Mouse (Mus musculus): ENCODE data around the gene Emid1. TPM values are rescaled to one million over a fixed set of nuclear protein-coding genes. Genes with fewer than 3 reads are reported as not detected.

The Emid1 gene
- total and polyA plus RNA-seq, 2 experiments from 2014 or later, result 4.8 to 14.5 TPM

- ATAC-seq (ENCODE audit: low FRiP score) (no peak), DNase-seq (ENCODE audit: low spot score) (peak; percentile 47)
- H3K4me3 ChIP-seq (ENCODE audit: low read depth, low read length), result no peak overlapping the region
- H3K27ac ChIP-seq (ENCODE audit: low read depth, low read length), result no peak overlapping the region
- no peak overlapping the region for H3K4me2 ChIP-seq (ENCODE audit: low read depth, low read length, poor library complexity, severe bottlenecking)
- no peaks in the 10 kb centered on the region for H3K27me3 ChIP-seq (ENCODE audit: insufficient read depth, low read length)
- H3K36me3 ChIP-seq (ENCODE audit: insufficient read depth, low read length), result peaks cover 51% of the 10 kb centered on the region
- peak; percentile 74 for TF ChIP-seq CTCF (IDR thresholded peaks at IDR 0.05)
- no peaks in the 10 kb centered on the region for H3K9me3 ChIP-seq (ENCODE audit: low read length)
- no peaks in the 10 kb centered on the region for H3K4me1 ChIP-seq (ENCODE audit: insufficient read depth, low read length)
- no peak overlapping the region for H3K9ac ChIP-seq (replicated peaks; ENCODE audit: low read length, poor library complexity, severe bottlenecking)
- WGBS, result 74% methylated on average over 4 of the region's 4 CpGs
Observed at GRCm38 (mm10) chr11:5074882-5075281, 77.2 kb downstream of the Emid1 start.

GRCm38 (mm10) chr11:5068126-5068971 lies 83.7 kb downstream of the Emid1 start:
- no peak overlapping the region for H3K27ac ChIP-seq (ENCODE audit: low read depth, low read length)
- 0 out of 2 replicates have a peak, but pooled peaks cover under 1% of the 10 kb centered on the region for H3K27me3 ChIP-seq (ENCODE audit: insufficient read depth, low read length)
- 84% methylated on average over 9 of the region's 9 CpGs for WGBS
- DNase-seq (ENCODE audit: low spot score) (no peak), ATAC-seq (ENCODE audit: low FRiP score) (no peak)
- peaks cover 41% of the 10 kb centered on the region for H3K36me3 ChIP-seq (ENCODE audit: insufficient read depth, low read length)
- no peak overlapping the region for H3K9ac ChIP-seq (replicated peaks; ENCODE audit: low read length, poor library complexity, severe bottlenecking)
- peaks cover 11% of the 10 kb centered on the region; the same call in 1 of the 2 replicates for H3K4me1 ChIP-seq (ENCODE audit: insufficient read depth, low read length)
- TF ChIP-seq CTCF (IDR thresholded peaks at IDR 0.05), result no peak
- H3K4me3 ChIP-seq (ENCODE audit: low read depth, low read length), result no peak overlapping the region
- H3K4me2 ChIP-seq (ENCODE audit: low read depth, low read length, poor library complexity, severe bottlenecking), result no peak overlapping the region
- no peaks in the 10 kb centered on the region for H3K9me3 ChIP-seq (ENCODE audit: low read length)

- Histone ChIP-seq H3K4me1 (ENCODE audit: insufficient read depth, low read length) (peaks cover 12% of the 10 kb centered on the region; the same call in 1 of the 2 replicates), H3K9me3 (ENCODE audit: low read length) (no peaks in the 10 kb centered on the region), H3K4me2 (ENCODE audit: low read depth, low read length, poor library complexity, severe bottlenecking) (no peak overlapping the region), H3K9ac (replicated peaks; ENCODE audit: low read length, poor library complexity, severe bottlenecking) (no peak overlapping the region), H3K27ac (ENCODE audit: low read depth, low read length) (no peak overlapping the region), H3K27me3 (ENCODE audit: insufficient read depth, low read length) (peaks cover 13% of the 10 kb centered on the region), H3K36me3 (ENCODE audit: insufficient read depth, low read length) (peaks cover 29% of the 10 kb centered on the region), H3K4me3 (ENCODE audit: low read depth, low read length) (no peak overlapping the region)
- DNase-seq (ENCODE audit: low spot score), result no peak
- ATAC-seq (ENCODE audit: low FRiP score), result no peak
- no peak for TF ChIP-seq CTCF (IDR thresholded peaks at IDR 0.05)
Observed at GRCm38 (mm10) chr11:5067063-5067462, 85.0 kb downstream of the Emid1 start.

GRCm38 (mm10) chr11:5065056-5065821 lies 86.8 kb downstream of the Emid1 start, which contains the start of gene Gas2l1:
Gene Gas2l1, minus strand, starts transcription at chr11:5065327.
- no peaks in the 10 kb centered on the region for H3K9me3 ChIP-seq (ENCODE audit: low read length)
- H3K4me2 ChIP-seq (ENCODE audit: low read depth, low read length, poor library complexity, severe bottlenecking), result peak within 1 kb of the TSS; percentile 79
- ATAC-seq (ENCODE audit: low FRiP score), result peak; percentile 77
- WGBS, result under 1% methylated on average over 30 of the region's 50 CpGs
- peak within 1 kb of the TSS; percentile 7; the same call in 1 of the 2 replicates for H3K27ac ChIP-seq (ENCODE audit: low read depth, low read length)
- peaks cover 15% of the 10 kb centered on the region; the same call in 1 of the 2 replicates for H3K4me1 ChIP-seq (ENCODE audit: insufficient read depth, low read length)
- peaks cover 20% of the 10 kb centered on the region for H3K36me3 ChIP-seq (ENCODE audit: insufficient read depth, low read length)
- H3K27me3 ChIP-seq (ENCODE audit: insufficient read depth, low read length), result peaks cover 20% of the 10 kb centered on the region
- H3K9ac ChIP-seq (replicated peaks; ENCODE audit: low read length, poor library complexity, severe bottlenecking), result peak within 1 kb of the TSS; percentile 68
- TF ChIP-seq CTCF (IDR thresholded peaks at IDR 0.05), result peak; percentile 75
- peak within 1 kb of the TSS; percentile 73 for H3K4me3 ChIP-seq (ENCODE audit: low read depth, low read length)
- DNase-seq (ENCODE audit: low spot score), result peak; percentile 88

GRCm38 (mm10) chr11:5064282-5065055 lies 87.6 kb downstream of the Emid1 start:
- Histone ChIP-seq H3K4me3 (ENCODE audit: low read depth, low read length) (peak overlapping the region; percentile 73), H3K9ac (replicated peaks; ENCODE audit: low read length, poor library complexity, severe bottlenecking) (peak overlapping the region; percentile 68), H3K27me3 (ENCODE audit: insufficient read depth, low read length) (peaks cover 23% of the 10 kb centered on the region), H3K27ac (ENCODE audit: low read depth, low read length) (no peak overlapping the region), H3K9me3 (ENCODE audit: low read length) (no peaks in the 10 kb centered on the region), H3K4me1 (ENCODE audit: insufficient read depth, low read length) (peaks cover 15% of the 10 kb centered on the region; the same call in 1 of the 2 replicates), H3K4me2 (ENCODE audit: low read depth, low read length, poor library complexity, severe bottlenecking) (peak overlapping the region; percentile 79), H3K36me3 (ENCODE audit: insufficient read depth, low read length) (peaks cover 20% of the 10 kb centered on the region)
- WGBS, result 15% methylated on average over 38 of the region's 38 CpGs
- ATAC-seq (ENCODE audit: low FRiP score) (peak; percentile 8; the same call in 1 of the 2 replicates), DNase-seq (ENCODE audit: low spot score) (no peak)
- TF ChIP-seq CTCF (IDR thresholded peaks at IDR 0.05), result no peak

Data from midbrain, postnatal 0 days (tissue).